Mouse (Mus musculus): ENCODE measurements around the gene Crb3. TPM values are rescaled to one million over a fixed set of nuclear protein-coding genes. Genes with fewer than 3 reads are reported as not detected.

Crb3 gene
- polyA plus RNA-seq, 1 experiment: 53.5 TPM

GRCm38 (mm10) chr17:57059486-57059977 is 627 bp downstream of the Crb3 start, which contains the start of gene Slc25a23:
Gene Slc25a23 (minus strand): TSS chr17:57059863.
- TF ChIP-seq POLR2A (IDR thresholded peaks at IDR 0.05; ENCODE audit: insufficient read depth, low read length) (no peak), CTCF (IDR thresholded peaks at IDR 0.05; ENCODE audit: low read depth, low read length) (no peak), EP300 (IDR thresholded peaks at IDR 0.05; ENCODE audit: insufficient read depth, low read depth, low read length) (no peak)
- no peaks in the 10 kb centered on the region for H3K27me3 ChIP-seq (ENCODE audit: control insufficient read depth, insufficient read depth, low read length, poor library complexity, severe bottlenecking)
- H3K4me1 ChIP-seq (ENCODE audit: control insufficient read depth, insufficient read depth, low read length): peaks cover 7% of the 10 kb centered on the region
- no peaks in the 10 kb centered on the region for H3K9me3 ChIP-seq (replicated peaks; ENCODE audit: control insufficient read depth, insufficient read depth, low read length, poor library complexity, severe bottlenecking)
- peak within 1 kb of the TSS; percentile 67 for H3K4me3 ChIP-seq (ENCODE audit: low read depth, low read length)
- H3K9ac ChIP-seq (ENCODE audit: low read depth, poor library complexity, severe bottlenecking): peak within 1 kb of the TSS; percentile 39
- H3K36me3 ChIP-seq (ENCODE audit: control insufficient read depth, insufficient read depth, low read length, poor library complexity, severe bottlenecking): no peaks in the 10 kb centered on the region
- H3K27ac ChIP-seq (ENCODE audit: insufficient read depth, low read length): peak within 1 kb of the TSS; percentile 59; the same call in 1 of the 2 replicates

- Histone ChIP-seq H3K9ac (ENCODE audit: low read depth, poor library complexity, severe bottlenecking) (peak overlapping the region; percentile 39; the same call in 1 of the 2 replicates), H3K27me3 (ENCODE audit: control insufficient read depth, insufficient read depth, low read length, poor library complexity, severe bottlenecking) (no peaks in the 10 kb centered on the region)
Measured at GRCm38 (mm10) chr17:57060231-57060801, 1.4 kb downstream of the Crb3 start.

GRCm38 (mm10) chr17:57061069-57061468 is 2.2 kb downstream of the Crb3 start:
- Histone ChIP-seq H3K4me1 (ENCODE audit: control insufficient read depth, insufficient read depth, low read length) (peaks cover 7% of the 10 kb centered on the region), H3K4me3 (ENCODE audit: low read depth, low read length) (0 out of 2 replicates have a peak overlapping the region, but pooled peaks have one; percentile 9), H3K36me3 (ENCODE audit: control insufficient read depth, insufficient read depth, low read length, poor library complexity, severe bottlenecking) (0 out of 2 replicates have a peak, but pooled peaks cover 2% of the 10 kb centered on the region), H3K27me3 (ENCODE audit: control insufficient read depth, insufficient read depth, low read length, poor library complexity, severe bottlenecking) (no peaks in the 10 kb centered on the region), H3K9ac (ENCODE audit: low read depth, poor library complexity, severe bottlenecking) (no peak overlapping the region), H3K9me3 (replicated peaks; ENCODE audit: control insufficient read depth, insufficient read depth, low read length, poor library complexity, severe bottlenecking) (no peaks in the 10 kb centered on the region), H3K27ac (ENCODE audit: insufficient read depth, low read length) (no peak overlapping the region)
- 0 out of 2 replicates have a peak, but pooled peaks have one; percentile 46 for TF ChIP-seq EP300 (IDR thresholded peaks at IDR 0.05; ENCODE audit: insufficient read depth, low read depth, low read length)
- no peak for TF ChIP-seq CTCF (IDR thresholded peaks at IDR 0.05; ENCODE audit: low read depth, low read length)
- no peak for TF ChIP-seq POLR2A (IDR thresholded peaks at IDR 0.05; ENCODE audit: insufficient read depth, low read length)

More at GRCm38 (mm10) chr17:57060231-57060801, 1.4 kb downstream of the Crb3 start:
- no peaks in the 10 kb centered on the region for H3K36me3 ChIP-seq (ENCODE audit: control insufficient read depth, insufficient read depth, low read length, poor library complexity, severe bottlenecking)
- peak overlapping the region; percentile 59; the same call in 1 of the 2 replicates for H3K27ac ChIP-seq (ENCODE audit: insufficient read depth, low read length)
- H3K4me1 ChIP-seq (ENCODE audit: control insufficient read depth, insufficient read depth, low read length): peaks cover 7% of the 10 kb centered on the region
- no peaks in the 10 kb centered on the region for H3K9me3 ChIP-seq (replicated peaks; ENCODE audit: control insufficient read depth, insufficient read depth, low read length, poor library complexity, severe bottlenecking)
- no peak for TF ChIP-seq POLR2A (IDR thresholded peaks at IDR 0.05; ENCODE audit: insufficient read depth, low read length)
- TF ChIP-seq CTCF (IDR thresholded peaks at IDR 0.05; ENCODE audit: low read depth, low read length): peak; percentile 52
- TF ChIP-seq EP300 (IDR thresholded peaks at IDR 0.05; ENCODE audit: insufficient read depth, low read depth, low read length): peak; percentile 19; the same call in 1 of the 2 replicates
- H3K4me3 ChIP-seq (ENCODE audit: low read depth, low read length): peak overlapping the region; percentile 67

GRCm38 (mm10) chr17:57062011-57062521 is 3.2 kb downstream of the Crb3 start:
- Histone ChIP-seq H3K9ac (ENCODE audit: low read depth, poor library complexity, severe bottlenecking) (peak overlapping the region; percentile 84), H3K9me3 (replicated peaks; ENCODE audit: control insufficient read depth, insufficient read depth, low read length, poor library complexity, severe bottlenecking) (no peaks in the 10 kb centered on the region), H3K36me3 (ENCODE audit: control insufficient read depth, insufficient read depth, low read length, poor library complexity, severe bottlenecking) (0 out of 2 replicates have a peak, but pooled peaks cover 2% of the 10 kb centered on the region), H3K27me3 (ENCODE audit: control insufficient read depth, insufficient read depth, low read length, poor library complexity, severe bottlenecking) (no peaks in the 10 kb centered on the region), H3K4me1 (ENCODE audit: control insufficient read depth, insufficient read depth, low read length) (peaks cover 10% of the 10 kb centered on the region), H3K27ac (ENCODE audit: insufficient read depth, low read length) (no peak overlapping the region), H3K4me3 (ENCODE audit: low read depth, low read length) (peak overlapping the region; percentile 91)
- TF ChIP-seq POLR2A (IDR thresholded peaks at IDR 0.05; ENCODE audit: insufficient read depth, low read length): no peak
- TF ChIP-seq EP300 (IDR thresholded peaks at IDR 0.05; ENCODE audit: insufficient read depth, low read depth, low read length): 0 out of 2 replicates have a peak, but pooled peaks have one; percentile 62

GRCm38 (mm10) chr17:57062548-57062947 is 3.6 kb downstream of the Crb3 start:
- Histone ChIP-seq H3K4me1 (ENCODE audit: control insufficient read depth, insufficient read depth, low read length) (peaks cover 10% of the 10 kb centered on the region), H3K9ac (ENCODE audit: low read depth, poor library complexity, severe bottlenecking) (peak overlapping the region; percentile 84), H3K27me3 (ENCODE audit: control insufficient read depth, insufficient read depth, low read length, poor library complexity, severe bottlenecking) (no peaks in the 10 kb centered on the region), H3K9me3 (replicated peaks; ENCODE audit: control insufficient read depth, insufficient read depth, low read length, poor library complexity, severe bottlenecking) (no peaks in the 10 kb centered on the region), H3K36me3 (ENCODE audit: control insufficient read depth, insufficient read depth, low read length, poor library complexity, severe bottlenecking) (0 out of 2 replicates have a peak, but pooled peaks cover 2% of the 10 kb centered on the region), H3K27ac (ENCODE audit: insufficient read depth, low read length) (no peak overlapping the region), H3K4me3 (ENCODE audit: low read depth, low read length) (peak overlapping the region; percentile 91)
- no peak for TF ChIP-seq POLR2A (IDR thresholded peaks at IDR 0.05; ENCODE audit: insufficient read depth, low read length)
- TF ChIP-seq EP300 (IDR thresholded peaks at IDR 0.05; ENCODE audit: insufficient read depth, low read depth, low read length): no peak
- TF ChIP-seq CTCF (IDR thresholded peaks at IDR 0.05; ENCODE audit: low read depth, low read length): no peak

GRCm38 (mm10) chr17:57063031-57063430 is 4.1 kb downstream of the Crb3 start:
- H3K4me3 ChIP-seq (ENCODE audit: low read depth, low read length): peak overlapping the region; percentile 91
- no peak for TF ChIP-seq CTCF (IDR thresholded peaks at IDR 0.05; ENCODE audit: low read depth, low read length)
- no peak for TF ChIP-seq POLR2A (IDR thresholded peaks at IDR 0.05; ENCODE audit: insufficient read depth, low read length)
- no peak for TF ChIP-seq EP300 (IDR thresholded peaks at IDR 0.05; ENCODE audit: insufficient read depth, low read depth, low read length)
- no peaks in the 10 kb centered on the region for H3K9me3 ChIP-seq (replicated peaks; ENCODE audit: control insufficient read depth, insufficient read depth, low read length, poor library complexity, severe bottlenecking)
- H3K4me1 ChIP-seq (ENCODE audit: control insufficient read depth, insufficient read depth, low read length): peaks cover 10% of the 10 kb centered on the region
- H3K27ac ChIP-seq (ENCODE audit: insufficient read depth, low read length): no peak overlapping the region
- peak overlapping the region; percentile 84 for H3K9ac ChIP-seq (ENCODE audit: low read depth, poor library complexity, severe bottlenecking)
- H3K27me3 ChIP-seq (ENCODE audit: control insufficient read depth, insufficient read depth, low read length, poor library complexity, severe bottlenecking): no peaks in the 10 kb centered on the region
- 0 out of 2 replicates have a peak, but pooled peaks cover 2% of the 10 kb centered on the region for H3K36me3 ChIP-seq (ENCODE audit: control insufficient read depth, insufficient read depth, low read length, poor library complexity, severe bottlenecking)

Measured in ES-Bruce4 (cell line).